Mouse (Mus musculus): ENCODE results near the gene Ntsr1. TPM values are rescaled to one million over a fixed set of nuclear protein-coding genes. Genes with fewer than 3 reads are reported as not detected.

Ntsr1 gene
- polyA plus RNA-seq, 1 experiment from 2014 or later, result 0.40 TPM

DNA sequence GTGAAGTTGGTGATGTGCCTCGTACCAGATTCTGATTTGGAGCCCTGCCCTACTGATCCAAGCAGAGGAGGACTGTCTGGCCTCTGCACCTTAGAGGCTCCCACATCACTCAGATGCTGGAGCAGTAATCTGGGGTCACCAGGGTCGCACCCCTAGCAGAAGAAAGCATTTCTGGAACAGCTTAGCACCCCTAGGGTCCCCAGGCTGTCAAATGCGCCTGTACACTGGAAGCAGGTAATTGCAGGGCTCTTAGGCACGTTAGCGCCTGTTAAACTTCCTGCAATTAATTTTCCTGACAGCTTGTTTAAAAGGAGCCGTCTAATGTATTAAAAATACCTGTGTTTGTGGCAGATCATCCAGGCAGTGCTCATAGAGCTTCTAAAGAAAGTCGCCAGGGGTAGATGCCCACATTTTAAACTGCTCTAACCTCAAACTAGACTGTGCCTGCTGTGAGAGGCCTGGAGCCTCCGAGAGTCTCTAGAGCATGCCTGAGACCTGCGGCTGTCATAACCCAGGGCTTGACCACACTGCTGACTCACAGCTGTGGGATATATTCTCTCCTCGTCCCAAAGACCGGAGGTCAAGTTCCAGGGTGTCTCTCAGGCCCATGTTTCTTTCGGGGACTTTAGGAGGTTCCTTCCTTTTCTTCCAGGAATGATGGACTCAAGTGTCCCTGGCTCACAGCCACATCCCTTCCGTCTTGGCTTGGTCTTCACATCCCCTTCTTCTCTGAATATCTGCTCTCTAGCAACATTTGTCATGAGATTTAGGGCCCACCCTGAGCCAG is 12.3 kb downstream of the Ntsr1 start:
- ATAC-seq (ENCODE audit: low FRiP score), result no peak
- Histone ChIP-seq H3K27ac (no peak overlapping the region), H3K9me3 (replicated peaks) (no peaks in the 10 kb centered on the region), H3K27me3 (peaks cover 3% of the 10 kb centered on the region; the same call in 1 of the 2 replicates), H3K4me3 (no peak overlapping the region), H3K9ac (no peak overlapping the region), H3K36me3 (no peaks in the 10 kb centered on the region), H3K4me1 (peaks cover 7% of the 10 kb centered on the region; the same call in 1 of the 2 replicates), H3K4me2 (replicated peaks) (no peak overlapping the region)
- 65% methylated on average over 13 of the region's 13 CpGs for WGBS

DNA sequence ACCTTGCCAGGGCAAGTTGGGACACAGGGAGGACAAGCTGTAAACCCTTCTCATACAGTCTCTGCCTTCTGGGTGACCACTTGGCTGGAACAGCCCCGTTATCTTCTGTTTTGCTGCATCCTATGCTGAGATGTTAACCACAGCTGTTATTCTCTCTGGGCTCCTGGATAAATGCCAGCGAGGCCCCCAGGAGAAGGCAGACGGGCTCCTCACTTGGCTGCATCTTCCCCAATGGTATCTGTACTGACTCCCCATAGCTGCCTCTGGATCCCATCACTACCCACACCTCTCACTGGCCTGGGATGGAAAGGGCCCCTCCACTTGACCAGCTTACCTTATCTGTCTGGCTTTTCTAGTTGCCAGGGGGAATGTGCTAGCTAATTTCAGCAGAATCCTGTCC is 13.2 kb downstream of the Ntsr1 start:
- peaks cover 3% of the 10 kb centered on the region; the same call in 1 of the 2 replicates for H3K27me3 ChIP-seq
- no peak overlapping the region for H3K4me3 ChIP-seq
- no peak overlapping the region for H3K9ac ChIP-seq
- H3K4me1 ChIP-seq, result peaks cover 7% of the 10 kb centered on the region; the same call in 1 of the 2 replicates
- H3K9me3 ChIP-seq (replicated peaks), result no peaks in the 10 kb centered on the region
- WGBS, result 76% methylated on average over 3 of the region's 3 CpGs
- no peak overlapping the region for H3K27ac ChIP-seq
- ATAC-seq (ENCODE audit: low FRiP score), result no peak
- no peaks in the 10 kb centered on the region for H3K36me3 ChIP-seq
- H3K4me2 ChIP-seq (replicated peaks), result no peak overlapping the region

DNA sequence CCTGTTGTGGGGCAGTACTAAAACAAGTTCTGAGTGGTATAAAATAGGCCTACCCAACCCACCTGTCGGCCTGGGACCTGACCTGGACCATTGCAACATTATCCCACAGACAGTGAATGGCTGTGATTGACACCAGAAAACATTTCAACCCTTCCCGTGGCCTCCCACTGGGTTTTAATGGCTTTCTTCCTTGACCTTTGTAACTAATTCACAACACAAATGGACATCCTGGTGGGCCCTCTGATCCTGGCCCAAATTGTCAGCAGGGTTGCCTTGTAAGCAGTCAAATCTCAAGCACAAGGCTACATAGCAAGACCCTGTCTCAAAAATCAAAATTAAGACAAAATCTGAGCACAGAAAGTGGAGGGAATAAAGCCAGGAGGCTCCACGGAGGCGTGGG is 14.1 kb downstream of the Ntsr1 start:
- Histone ChIP-seq H3K4me2 (replicated peaks) (no peak overlapping the region), H3K9me3 (replicated peaks) (no peaks in the 10 kb centered on the region), H3K9ac (no peak overlapping the region), H3K27ac (no peak overlapping the region), H3K4me1 (peaks cover 7% of the 10 kb centered on the region; the same call in 1 of the 2 replicates), H3K36me3 (no peaks in the 10 kb centered on the region), H3K27me3 (peaks cover 3% of the 10 kb centered on the region; the same call in 1 of the 2 replicates), H3K4me3 (no peak overlapping the region)
- 23% methylated on average over 4 of the region's 4 CpGs for WGBS
- no peak for ATAC-seq (ENCODE audit: low FRiP score)

DNA sequence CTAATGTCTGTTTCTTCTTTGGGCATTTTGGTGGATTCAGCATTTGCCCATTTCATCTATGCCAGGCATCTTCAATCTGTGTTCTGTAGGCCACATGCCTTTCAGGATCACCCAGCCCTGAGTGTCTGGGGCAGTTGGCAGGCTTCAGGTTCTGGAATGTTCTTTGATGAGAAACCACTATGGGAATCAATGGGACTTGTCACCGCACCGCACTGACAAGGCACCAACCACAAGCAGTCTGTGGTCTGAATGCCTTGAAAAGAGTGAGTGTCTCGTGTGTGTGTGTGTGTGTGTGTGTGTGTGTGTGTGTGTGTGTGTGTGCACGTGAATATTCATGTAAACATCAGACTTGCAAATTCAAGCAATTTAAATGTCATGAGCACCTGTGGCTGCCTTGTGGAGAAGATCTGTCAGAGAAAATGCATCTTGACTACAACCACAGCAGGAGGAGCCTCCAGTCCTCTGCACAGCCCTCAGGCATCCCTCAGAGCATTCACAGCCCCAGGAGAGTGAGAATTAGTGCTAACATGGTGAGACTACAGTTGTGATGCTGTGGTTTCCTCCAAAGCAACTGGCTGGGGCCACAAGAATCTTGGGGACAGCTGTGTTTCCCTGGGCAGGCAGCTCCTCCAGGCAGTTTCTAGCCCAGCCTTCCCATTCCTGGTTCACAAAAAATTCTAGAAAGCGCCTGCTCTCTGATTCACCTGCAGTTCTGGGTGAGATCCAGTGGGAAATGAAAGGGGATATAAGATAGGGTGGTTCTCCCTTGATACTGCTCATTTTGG is 21.9 kb downstream of the Ntsr1 start:
- no peak overlapping the region for H3K4me3 ChIP-seq
- H3K4me1 ChIP-seq, result no peaks in the 10 kb centered on the region
- H3K9ac ChIP-seq, result no peak overlapping the region
- no peak for ATAC-seq (ENCODE audit: low FRiP score)
- no peak overlapping the region for H3K4me2 ChIP-seq (replicated peaks)
- H3K36me3 ChIP-seq, result no peaks in the 10 kb centered on the region
- no peaks in the 10 kb centered on the region for H3K9me3 ChIP-seq (replicated peaks)
- 71% methylated on average over 5 of the region's 5 CpGs for WGBS
- H3K27ac ChIP-seq, result no peak overlapping the region
- H3K27me3 ChIP-seq, result peaks cover 16% of the 10 kb centered on the region

- Histone ChIP-seq H3K4me3 (no peak overlapping the region), H3K9me3 (replicated peaks) (no peaks in the 10 kb centered on the region), H3K9ac (no peak overlapping the region), H3K36me3 (no peaks in the 10 kb centered on the region), H3K27ac (no peak overlapping the region), H3K4me1 (peaks cover 2% of the 10 kb centered on the region), H3K4me2 (replicated peaks) (no peak overlapping the region), H3K27me3 (peaks cover 21% of the 10 kb centered on the region)
- WGBS, result 72% methylated on average over 4 of the region's 4 CpGs
- no peak for ATAC-seq (ENCODE audit: low FRiP score)
These were observed 23.0 kb downstream of the Ntsr1 start for GRCm38 (mm10) chr2:180522825-180523224.

- H3K4me3 ChIP-seq, result no peak overlapping the region
- 64% methylated on average over 7 of the region's 7 CpGs for WGBS
- peaks cover 38% of the 10 kb centered on the region for H3K27me3 ChIP-seq
- H3K4me2 ChIP-seq (replicated peaks), result no peak overlapping the region
- no peak overlapping the region for H3K9ac ChIP-seq
- H3K9me3 ChIP-seq (replicated peaks), result no peaks in the 10 kb centered on the region
- H3K27ac ChIP-seq, result no peak overlapping the region
- peaks cover 21% of the 10 kb centered on the region for H3K4me1 ChIP-seq
- H3K36me3 ChIP-seq, result no peaks in the 10 kb centered on the region
- ATAC-seq (ENCODE audit: low FRiP score), result no peak
These were observed 27.7 kb downstream of the Ntsr1 start for GRCm38 (mm10) chr2:180527447-180527846.

DNA sequence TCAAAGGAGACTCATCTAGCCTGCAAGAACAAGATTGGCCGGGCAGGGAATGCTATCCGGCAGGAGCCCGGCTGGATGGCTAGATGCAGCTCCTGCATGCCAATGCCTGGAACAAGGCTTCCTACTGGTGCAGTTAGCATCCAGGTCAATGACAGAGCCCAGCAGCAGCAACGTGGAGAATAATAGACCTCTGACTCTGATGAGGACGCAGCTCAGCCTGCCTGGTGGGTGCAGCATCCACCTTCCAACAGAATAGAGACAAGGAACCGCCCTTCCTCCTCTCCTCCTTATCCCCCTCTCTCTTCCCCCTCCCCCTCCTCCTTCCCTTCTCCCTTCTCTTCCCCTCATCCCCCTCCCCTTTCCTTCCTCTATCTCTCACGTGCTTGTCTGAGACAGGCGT is 28.1 kb downstream of the Ntsr1 start:
- H3K27ac ChIP-seq, result no peak overlapping the region
- no peak overlapping the region for H3K9ac ChIP-seq
- ATAC-seq (ENCODE audit: low FRiP score), result no peak
- H3K36me3 ChIP-seq, result no peaks in the 10 kb centered on the region
- H3K4me1 ChIP-seq, result peaks cover 21% of the 10 kb centered on the region
- H3K27me3 ChIP-seq, result peaks cover 38% of the 10 kb centered on the region
- 11% methylated on average over 8 of the region's 8 CpGs for WGBS
- no peaks in the 10 kb centered on the region for H3K9me3 ChIP-seq (replicated peaks)
- H3K4me3 ChIP-seq, result no peak overlapping the region
- no peak overlapping the region for H3K4me2 ChIP-seq (replicated peaks)

DNA sequence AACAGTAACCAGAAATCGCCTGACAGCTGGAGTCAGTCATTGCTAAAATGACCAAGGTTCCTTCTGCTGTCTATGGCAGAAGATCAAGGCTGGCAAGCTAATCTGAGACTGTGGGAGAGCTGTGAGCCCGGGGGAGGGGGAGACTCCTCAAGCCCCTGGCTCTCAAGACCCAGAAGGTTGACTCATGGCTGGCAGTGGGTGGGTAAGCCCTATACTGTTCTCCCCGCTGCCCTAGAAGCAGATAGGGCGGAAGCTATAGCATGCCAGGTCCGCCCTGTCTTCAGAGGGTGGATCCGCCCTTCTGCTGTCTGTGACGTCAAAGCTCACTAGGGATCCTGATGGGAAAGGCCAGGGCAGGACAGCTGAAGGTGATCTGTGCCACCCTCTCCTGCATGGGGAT is 30.4 kb downstream of the Ntsr1 start:
- Histone ChIP-seq H3K9me3 (replicated peaks) (no peaks in the 10 kb centered on the region), H3K4me2 (replicated peaks) (no peak overlapping the region), H3K4me1 (peaks cover 21% of the 10 kb centered on the region), H3K9ac (no peak overlapping the region), H3K27me3 (peaks cover 31% of the 10 kb centered on the region), H3K27ac (no peak overlapping the region), H3K4me3 (no peak overlapping the region), H3K36me3 (no peaks in the 10 kb centered on the region)
- peak; percentile 37; the same call in 1 of the 2 replicates for ATAC-seq (ENCODE audit: low FRiP score)
- 46% methylated on average over 7 of the region's 7 CpGs for WGBS

GRCm38 (mm10) chr2:180530584-180530983 is 30.8 kb downstream of the Ntsr1 start:
- Histone ChIP-seq H3K27me3 (peaks cover 31% of the 10 kb centered on the region), H3K9me3 (replicated peaks) (no peaks in the 10 kb centered on the region), H3K9ac (no peak overlapping the region), H3K36me3 (no peaks in the 10 kb centered on the region), H3K4me2 (replicated peaks) (no peak overlapping the region), H3K4me3 (no peak overlapping the region), H3K4me1 (peaks cover 21% of the 10 kb centered on the region), H3K27ac (no peak overlapping the region)
- ATAC-seq (ENCODE audit: low FRiP score), result no peak; the same call in 1 of the 2 replicates
- 13% methylated on average over 3 of the region's 3 CpGs for WGBS

DNA sequence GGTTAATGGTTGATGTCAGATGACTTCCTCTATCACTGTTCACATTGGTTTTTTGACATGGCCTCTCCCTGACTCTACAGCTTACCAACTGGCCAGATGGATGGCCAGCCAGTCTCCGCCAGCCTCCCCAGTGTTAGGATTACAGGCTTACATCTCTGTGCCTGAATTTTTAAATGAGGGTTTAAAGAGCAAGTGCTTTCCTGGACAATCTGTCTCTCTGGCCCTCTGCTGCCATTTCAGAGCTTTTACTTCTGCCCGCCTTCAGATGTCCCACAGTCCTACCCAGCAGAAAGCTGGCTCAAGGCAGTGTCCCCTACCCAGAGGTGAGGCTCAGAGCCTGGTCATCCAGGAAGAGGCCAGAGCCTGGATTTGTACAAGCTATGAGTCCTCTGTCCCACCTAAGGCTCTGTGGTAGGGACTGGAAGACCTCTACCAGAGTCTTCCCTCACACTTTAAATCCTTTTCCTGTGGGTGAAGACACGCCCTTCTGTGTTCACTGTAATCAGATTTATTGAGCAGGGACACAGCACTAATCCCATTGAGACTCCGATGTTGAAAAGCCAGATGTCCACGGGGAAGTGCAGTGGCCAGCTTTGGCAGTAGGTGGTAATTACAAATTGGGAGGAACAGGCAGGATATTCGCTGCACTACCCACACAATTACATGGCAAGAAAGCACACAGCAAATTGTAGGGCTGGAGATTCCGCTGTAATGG is 32.1 kb downstream of the Ntsr1 start:
- WGBS, result 73% methylated on average over 7 of the region's 7 CpGs
- no peaks in the 10 kb centered on the region for H3K9me3 ChIP-seq (replicated peaks)
- H3K27me3 ChIP-seq, result peaks cover 22% of the 10 kb centered on the region
- H3K27ac ChIP-seq, result no peak overlapping the region
- no peak overlapping the region for H3K4me2 ChIP-seq (replicated peaks)
- no peak overlapping the region for H3K9ac ChIP-seq
- no peak for ATAC-seq (ENCODE audit: low FRiP score)
- H3K36me3 ChIP-seq, result no peaks in the 10 kb centered on the region
- H3K4me3 ChIP-seq, result no peak overlapping the region
- peaks cover 21% of the 10 kb centered on the region for H3K4me1 ChIP-seq

DNA sequence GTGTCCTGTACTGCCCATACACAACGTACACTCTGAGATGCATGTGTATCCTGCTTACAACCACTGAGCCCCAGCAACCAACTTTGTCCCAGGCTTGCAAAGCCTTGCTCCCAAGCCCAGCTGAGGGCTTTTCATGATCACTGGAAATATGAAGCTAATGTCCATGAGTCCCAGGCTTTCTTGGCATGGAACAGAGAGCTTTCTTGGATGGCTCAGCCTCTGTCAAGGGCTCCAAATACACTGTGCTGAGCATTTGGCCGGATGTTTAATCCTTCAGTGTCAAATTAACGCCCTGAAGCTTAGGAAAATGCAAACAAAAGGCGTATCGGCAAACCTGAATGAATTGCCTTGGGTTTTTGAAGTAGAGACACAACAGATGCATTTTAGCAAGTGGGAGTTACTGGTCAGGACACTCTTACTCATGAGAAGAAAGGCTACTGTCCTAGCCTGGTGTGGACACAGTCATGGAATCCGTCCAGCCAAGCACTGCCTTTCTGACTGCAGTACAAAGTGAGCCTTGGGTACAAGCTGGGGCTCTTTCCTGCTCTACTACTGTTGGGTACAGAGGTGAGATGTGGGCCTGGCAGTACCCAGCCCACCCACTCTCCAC is 32.7 kb downstream of the Ntsr1 start:
- Histone ChIP-seq H3K4me3 (no peak overlapping the region), H3K9me3 (replicated peaks) (no peaks in the 10 kb centered on the region), H3K9ac (no peak overlapping the region), H3K27me3 (peaks cover 20% of the 10 kb centered on the region), H3K36me3 (no peaks in the 10 kb centered on the region), H3K4me2 (replicated peaks) (no peak overlapping the region), H3K27ac (no peak overlapping the region), H3K4me1 (peaks cover 21% of the 10 kb centered on the region)
- 58% methylated on average over 6 of the region's 6 CpGs for WGBS
- ATAC-seq (ENCODE audit: low FRiP score), result no peak

GRCm38 (mm10) chr2:180533237-180533636 is 33.5 kb downstream of the Ntsr1 start:
- no peaks in the 10 kb centered on the region for H3K9me3 ChIP-seq (replicated peaks)
- H3K36me3 ChIP-seq, result no peaks in the 10 kb centered on the region
- ATAC-seq (ENCODE audit: low FRiP score), result no peak
- 82% methylated on average over 4 of the region's 4 CpGs for WGBS
- no peak overlapping the region for H3K27ac ChIP-seq
- peaks cover 13% of the 10 kb centered on the region for H3K27me3 ChIP-seq
- H3K4me3 ChIP-seq, result no peak overlapping the region
- H3K4me1 ChIP-seq, result peaks cover 15% of the 10 kb centered on the region
- no peak overlapping the region for H3K4me2 ChIP-seq (replicated peaks)
- no peak overlapping the region for H3K9ac ChIP-seq

All from hindbrain, embryonic 12.5 days (tissue).